Comparison of ENCODE assay signal across 8 mouse cellular contexts in the genomic region with DNA sequence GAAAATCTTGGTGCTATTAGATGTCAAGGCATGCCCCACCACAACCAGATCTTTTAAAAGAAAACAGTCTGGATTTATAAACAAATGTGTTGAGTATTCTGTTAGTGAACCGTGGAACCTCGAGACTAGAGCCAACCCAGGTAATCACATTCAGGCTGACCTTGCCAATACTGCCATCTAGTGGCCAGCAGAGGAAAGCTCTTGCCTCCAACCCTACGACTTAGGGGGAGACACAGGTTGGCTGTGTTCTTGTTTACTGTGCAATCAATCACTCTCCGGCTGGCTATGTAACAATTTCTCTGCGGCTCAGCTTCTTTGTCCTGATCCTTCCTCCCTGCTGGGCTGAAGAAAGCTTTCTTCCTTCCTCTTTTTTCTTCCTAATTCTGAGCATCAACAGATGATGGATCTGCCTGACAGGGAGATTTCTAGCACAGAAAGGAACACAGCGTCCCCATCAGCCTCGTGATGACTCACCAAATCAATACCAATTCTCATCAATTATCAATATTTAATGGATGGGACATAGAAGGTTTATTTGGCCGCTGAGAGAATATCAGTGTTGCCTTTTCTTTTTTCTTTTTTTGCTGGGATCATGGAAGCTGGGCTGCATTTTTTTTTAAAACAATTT. TPM values are rescaled to one million over a fixed set of nuclear protein-coding genes. Genes with fewer than 3 reads are reported as not detected.
DNase-seq lines count a peak whose midpoint lies in the region; ATAC-seq and TF ChIP-seq lines count a peak whose summit lies in the region.

No protein-coding gene starts in this region.

- no peak overlapping the region for H3K27ac ChIP-seq in cortical plate, adult 2 months (ENCODE audit: insufficient read depth, low read length)
- H3K27ac ChIP-seq in kidney, embryonic 15.5 days: 0 out of 2 replicates have a peak overlapping the region, but pooled peaks have one; percentile 47
- no peak overlapping the region for H3K27ac ChIP-seq in liver, postnatal 0 days (ENCODE audit: low read depth)
- H3K27ac ChIP-seq in neural tube, embryonic 15.5 days (replicated peaks): no peak overlapping the region; the same call in 1 of the 2 replicates

- peak; percentile 65 for DNase-seq in CD4-positive helper T cell, adult 2 months (ENCODE audit: low read depth, low spot score)
- DNase-seq in liver, postnatal 0 days: peak; percentile 68
- DNase-seq in thymus, postnatal 10 days (ENCODE audit: low spot score in 2 of 2): peak; percentile 27 to 74

- TF ChIP-seq CTCF in cortical plate, adult 2 months (IDR thresholded peaks at IDR 0.05; ENCODE audit: extremely low read depth, insufficient read depth, low read length): peak; percentile 95
- TF ChIP-seq CTCF in liver, postnatal 0 days (IDR thresholded peaks at IDR 0.05; ENCODE audit: low read depth): peak; percentile 90

- H3K4me3 ChIP-seq in cortical plate, adult 2 months (ENCODE audit: insufficient read depth, low read length): no peak overlapping the region
- no peak overlapping the region for H3K4me3 ChIP-seq in kidney, embryonic 15.5 days (replicated peaks)
- no peak overlapping the region for H3K4me3 ChIP-seq in liver, postnatal 0 days (ENCODE audit: low read depth, low read length)
- H3K4me3 ChIP-seq in neural tube, embryonic 15.5 days (replicated peaks): no peak overlapping the region

- no peaks in the 10 kb centered on the region for H3K4me1 ChIP-seq in cortical plate, adult 2 months (ENCODE audit: control insufficient read depth, insufficient read depth, low read length)
- H3K4me1 ChIP-seq in kidney, embryonic 15.5 days: peaks cover 48% of the 10 kb centered on the region
- peaks cover 7% of the 10 kb centered on the region for H3K4me1 ChIP-seq in liver, postnatal 0 days (ENCODE audit: insufficient read depth)
- H3K4me1 ChIP-seq in neural tube, embryonic 15.5 days: peaks cover 18% of the 10 kb centered on the region

- H3K9me3 ChIP-seq in kidney, embryonic 15.5 days (replicated peaks): no peaks in the 10 kb centered on the region
- H3K9me3 ChIP-seq in liver, postnatal 0 days (ENCODE audit: low read length): no peaks in the 10 kb centered on the region
- no peaks in the 10 kb centered on the region for H3K9me3 ChIP-seq in neural tube, embryonic 15.5 days (replicated peaks)

- peak; percentile 64 for ATAC-seq in activated CD4-positive, CD25-positive, alpha-beta regulatory T cell, adult 4 months
- ATAC-seq in granulocyte monocyte progenitor cell, adult 5-6 weeks (replicated peaks; ENCODE audit: poor library complexity, severe bottlenecking): peak; percentile 94
- peak; percentile 62 for ATAC-seq in kidney, embryonic 15.5 days (replicated peaks; ENCODE audit: low FRiP score)
- peak; percentile 86 for ATAC-seq in liver, postnatal 0 days
- peak; percentile 93 for ATAC-seq in neural tube, embryonic 15.5 days (ENCODE audit: low FRiP score)

- H3K36me3 ChIP-seq in kidney, embryonic 15.5 days: no peaks in the 10 kb centered on the region
- H3K36me3 ChIP-seq in liver, postnatal 0 days (replicated peaks; ENCODE audit: insufficient read depth, low read length): no peaks in the 10 kb centered on the region
- no peaks in the 10 kb centered on the region for H3K36me3 ChIP-seq in neural tube, embryonic 15.5 days

- no peaks in the 10 kb centered on the region for H3K27me3 ChIP-seq in kidney, embryonic 15.5 days
- no peaks in the 10 kb centered on the region for H3K27me3 ChIP-seq in liver, postnatal 0 days (ENCODE audit: insufficient read depth, low read length)
- H3K27me3 ChIP-seq in neural tube, embryonic 15.5 days (replicated peaks): no peaks in the 10 kb centered on the region

- no peak for TF ChIP-seq POLR2A in cortical plate, adult 2 months (IDR thresholded peaks at IDR 0.05; ENCODE audit: extremely low read depth, insufficient read depth, low read length)

- no peak overlapping the region for H3K9ac ChIP-seq in kidney, embryonic 15.5 days
- no peak overlapping the region for H3K9ac ChIP-seq in liver, postnatal 0 days (replicated peaks)
- no peak overlapping the region for H3K9ac ChIP-seq in neural tube, embryonic 15.5 days (replicated peaks)

- 6% methylated on average over 8 of the region's 8 CpGs for WGBS in kidney, embryonic 15.5 days
- 3% methylated on average over 8 of the region's 8 CpGs for WGBS in liver, postnatal 0 days (ENCODE audit: insufficient replicate concordance)
- 4% methylated on average over 8 of the region's 8 CpGs for WGBS in neural tube, embryonic 15.5 days

- no peak for TF ChIP-seq EP300 in liver, postnatal 0 days (IDR thresholded peaks at IDR 0.05; ENCODE audit: low read depth)

- peak overlapping the region; percentile 3; the same call in 1 of the 2 replicates for H3K4me2 ChIP-seq in kidney, embryonic 15.5 days
- H3K4me2 ChIP-seq in liver, postnatal 0 days (ENCODE audit: low read depth, low read length): no peak overlapping the region
- peak overlapping the region; percentile 32; the same call in 1 of the 2 replicates for H3K4me2 ChIP-seq in neural tube, embryonic 15.5 days

RNA-seq across cellular contexts. Expression of gene Ptpn3, which starts 26.4 kb away (rescaled TPM):
- 1 to 10 TPM; 1.6 to 2.0 TPM for polyA plus RNA-seq in activated CD4-positive, CD25-positive, alpha-beta regulatory T cell, adult 4 months (2017; shearing (Covaris generic))
- polyA plus RNA-seq in cortical plate, adult 2 months (2012; rRNA removed): 25.5 and 28.7 TPM in 2 replicates
- total RNA-seq in granulocyte monocyte progenitor cell, adult 5-6 weeks (2014; fragmentation: Nextera tagmentation): 1.9 and 5.9 TPM in 2 replicates
- total RNA-seq in granulocyte monocyte progenitor cell, adult 5-6 weeks (2017): 0.99 and 8.9 TPM in 2 replicates
- 8.3 and 9.7 TPM in 2 replicates for polyA plus RNA-seq in kidney, embryonic 15.5 days (2015; fragmentation: Nextera tagmentation; extraction: Ambion mirVana)
- polyA plus RNA-seq in liver, postnatal 0 days (2015; fragmentation: Nextera tagmentation; extraction: Ambion mirVana): 2.5 and 3.0 TPM in 2 replicates
- polyA plus RNA-seq in neural tube, embryonic 15.5 days (2015; fragmentation: Nextera tagmentation; extraction: Ambion mirVana): 3.9 and 5.0 TPM in 2 replicates
